Mouse (Mus musculus) midbrain, embryonic 15.5 days (tissue): ENCODE results near the gene Cdca4. TPM values are rescaled to one million over a fixed set of nuclear protein-coding genes. Genes with fewer than 3 reads are reported as not detected.

Experiments used
- ATAC-seq: fragments of 200-750 bp; cut with Nextera tagmentation; replicated peaks from 2 replicates; pipeline ENCODE4 v1.8.0; 2017; ENCODE audit warnings: moderate TSS enrichment
- H3K27ac ChIP-seq: fragments of 300-500 bp; sonication (generic); 2 replicates; pipeline ENCODE4 v1.5.1; 2015; ENCODE audit warnings: mild to moderate bottlenecking, inconsistent platforms
- H3K27me3 ChIP-seq: fragments of 300-500 bp; sonication (generic); replicated peaks from 2 replicates; pipeline ENCODE4 v1.6.1; 2015; ENCODE audit warnings: inconsistent platforms
- H3K36me3 ChIP-seq: fragments of 300-500 bp; sonication (generic); replicated peaks from 2 replicates; pipeline ENCODE4 v1.6.1; 2015; ENCODE audit warnings: inconsistent platforms
- H3K4me1 ChIP-seq: fragments of 300-500 bp; sonication (generic); 2 replicates; pipeline ENCODE4 v1.6.1; 2015; ENCODE audit warnings: inconsistent platforms
- H3K4me2 ChIP-seq: fragments of 300-500 bp; sonication (generic); 2 replicates; pipeline ENCODE4 v1.6.1; 2015; ENCODE audit warnings: inconsistent platforms, mild to moderate bottlenecking, moderate library complexity
- H3K4me3 ChIP-seq: fragments of 300-500 bp; sonication (generic); 2 replicates; pipeline ENCODE4 v1.5.1; 2015; ENCODE audit warnings: mild to moderate bottlenecking, inconsistent platforms
- H3K9ac ChIP-seq: fragments of 300-500 bp; sonication (generic); 2 replicates; pipeline ENCODE4 v1.6.1; 2015; ENCODE audit warnings: mild to moderate bottlenecking, inconsistent platforms
- H3K9me3 ChIP-seq: fragments of 300-500 bp; sonication (generic); 2 replicates; pipeline ENCODE4 v1.6.1; 2016; ENCODE audit warnings: inconsistent platforms
- WGBS: fragments of 180-500 bp; shearing (Covaris S2); methylation state at CpG from one replicate; pipeline ENCODE4 v1.1.7; 2015; ENCODE audit warnings: mixed read lengths; 5-methylcytosine and 5-hydroxymethylcytosine counted together
- polyA plus RNA-seq: library from polyadenylated mRNA; unstranded; fragments of >200 nt; fragmentation: Nextera tagmentation; extraction: Ambion mirVana; gene quantifications from 2 replicates; pipeline ENCODE4 v1.2.1, GENCODE M21; 2015

The Cdca4 gene
- polyA plus RNA-seq, 1 experiment from 2014 or later = 44.1 TPM

GRCm38 (mm10) chr12:112814682-112815470 lies 14.3 kb downstream of the Cdca4 start:
- H3K27me3 ChIP-seq = no peaks in the 10 kb centered on the region
- WGBS = 77% methylated on average over 14 of the region's 14 CpGs

GRCm38 (mm10) chr12:112813370-112813769 lies 15.9 kb downstream of the Cdca4 start:
- H3K4me3 ChIP-seq = no peak overlapping the region
- H3K27ac ChIP-seq = no peak overlapping the region
- 79% methylated on average over 7 of the region's 7 CpGs for WGBS
- no peak overlapping the region for H3K4me2 ChIP-seq
- H3K9ac ChIP-seq = no peak overlapping the region
- ATAC-seq = no peak
- H3K27me3 ChIP-seq = no peaks in the 10 kb centered on the region
- peaks cover 12% of the 10 kb centered on the region for H3K4me1 ChIP-seq
- no peaks in the 10 kb centered on the region for H3K9me3 ChIP-seq
- H3K36me3 ChIP-seq = peaks cover 8% of the 10 kb centered on the region

More at GRCm38 (mm10) chr12:112814682-112815470, 14.3 kb downstream of the Cdca4 start:
- Histone ChIP-seq H3K9ac (no peak overlapping the region), H3K36me3 (peaks cover 13% of the 10 kb centered on the region), H3K27ac (no peak overlapping the region), H3K4me3 (no peak overlapping the region), H3K9me3 (no peaks in the 10 kb centered on the region), H3K4me2 (no peak overlapping the region), H3K4me1 (peaks cover 4% of the 10 kb centered on the region; the same call in 1 of the 2 replicates)
- no peak for ATAC-seq

GRCm38 (mm10) chr12:112810092-112810885 lies 18.9 kb downstream of the Cdca4 start:
- Histone ChIP-seq H3K4me1 (peaks cover 18% of the 10 kb centered on the region), H3K4me2 (peak overlapping the region; percentile 93), H3K27ac (no peak overlapping the region), H3K4me3 (no peak overlapping the region), H3K27me3 (no peaks in the 10 kb centered on the region), H3K36me3 (0 out of 2 replicates have a peak, but pooled peaks cover 3% of the 10 kb centered on the region), H3K9ac (no peak overlapping the region; the same call in 1 of the 2 replicates), H3K9me3 (no peaks in the 10 kb centered on the region)
- 67% methylated on average over 19 of the region's 19 CpGs for WGBS
- ATAC-seq = no peak

GRCm38 (mm10) chr12:112809641-112810040 lies 19.6 kb downstream of the Cdca4 start:
- Histone ChIP-seq H3K9me3 (no peaks in the 10 kb centered on the region), H3K27me3 (no peaks in the 10 kb centered on the region), H3K4me1 (peaks cover 18% of the 10 kb centered on the region), H3K27ac (no peak overlapping the region; the same call in 1 of the 2 replicates), H3K4me3 (peak overlapping the region; percentile 65), H3K9ac (peak overlapping the region; percentile 65), H3K36me3 (no peaks in the 10 kb centered on the region), H3K4me2 (peak overlapping the region; percentile 93)
- ATAC-seq = no peak
- 21% methylated on average over 8 of the region's 8 CpGs for WGBS

- Histone ChIP-seq H3K27me3 (no peaks in the 10 kb centered on the region), H3K4me2 (peak within 1 kb of the TSS; percentile 93), H3K36me3 (no peaks in the 10 kb centered on the region), H3K27ac (peak within 1 kb of the TSS; percentile 77), H3K4me3 (peak within 1 kb of the TSS; percentile 65), H3K4me1 (peaks cover 18% of the 10 kb centered on the region), H3K9ac (peak within 1 kb of the TSS; percentile 65), H3K9me3 (no peaks in the 10 kb centered on the region)
- under 1% methylated on average over 64 of the region's 64 CpGs for WGBS
- ATAC-seq = peak; percentile 94
Observed at GRCm38 (mm10) chr12:112808587-112809364, 20.4 kb downstream of the Cdca4 start, which contains the start of gene Clba1. TSS of gene Clba1 (plus strand) at chr12:112808937.

GRCm38 (mm10) chr12:112808212-112808586 lies 21.0 kb downstream of the Cdca4 start:
- ATAC-seq = peak; percentile 57
- H3K4me1 ChIP-seq = peaks cover 18% of the 10 kb centered on the region
- peak overlapping the region; percentile 93 for H3K4me2 ChIP-seq
- peak overlapping the region; percentile 65 for H3K4me3 ChIP-seq
- 66% methylated on average over 5 of the region's 5 CpGs for WGBS
- peak overlapping the region; percentile 77 for H3K27ac ChIP-seq
- H3K9ac ChIP-seq = peak overlapping the region; percentile 50
- no peaks in the 10 kb centered on the region for H3K36me3 ChIP-seq
- no peaks in the 10 kb centered on the region for H3K9me3 ChIP-seq
- no peaks in the 10 kb centered on the region for H3K27me3 ChIP-seq

GRCm38 (mm10) chr12:112807796-112808195 lies 21.4 kb downstream of the Cdca4 start:
- Histone ChIP-seq H3K4me1 (peaks cover 18% of the 10 kb centered on the region), H3K4me2 (no peak overlapping the region), H3K9ac (peak overlapping the region; percentile 50; the same call in 1 of the 2 replicates), H3K4me3 (no peak overlapping the region), H3K9me3 (no peaks in the 10 kb centered on the region), H3K36me3 (no peaks in the 10 kb centered on the region), H3K27ac (peak overlapping the region; percentile 77), H3K27me3 (no peaks in the 10 kb centered on the region)
- 73% methylated on average over 4 of the region's 4 CpGs for WGBS
- ATAC-seq = no peak

GRCm38 (mm10) chr12:112806044-112806443 lies 23.2 kb downstream of the Cdca4 start:
- H3K9ac ChIP-seq = no peak overlapping the region
- no peaks in the 10 kb centered on the region for H3K36me3 ChIP-seq
- peaks cover 9% of the 10 kb centered on the region for H3K27me3 ChIP-seq
- peaks cover 29% of the 10 kb centered on the region for H3K4me1 ChIP-seq
- H3K27ac ChIP-seq = no peak overlapping the region
- no peak overlapping the region for H3K4me2 ChIP-seq
- WGBS = 78% methylated on average over 6 of the region's 6 CpGs
- no peaks in the 10 kb centered on the region for H3K9me3 ChIP-seq
- no peak for ATAC-seq
- H3K4me3 ChIP-seq = no peak overlapping the region

GRCm38 (mm10) chr12:112804046-112804445 lies 25.2 kb downstream of the Cdca4 start:
- peaks cover 18% of the 10 kb centered on the region for H3K4me1 ChIP-seq
- H3K27me3 ChIP-seq = peaks cover 15% of the 10 kb centered on the region
- no peaks in the 10 kb centered on the region for H3K36me3 ChIP-seq
- H3K4me3 ChIP-seq = no peak overlapping the region
- H3K27ac ChIP-seq = no peak overlapping the region
- H3K4me2 ChIP-seq = no peak overlapping the region
- no peak overlapping the region for H3K9ac ChIP-seq
- WGBS = 46% methylated on average over 13 of the region's 13 CpGs
- no peak for ATAC-seq
- no peaks in the 10 kb centered on the region for H3K9me3 ChIP-seq

GRCm38 (mm10) chr12:112802917-112803316 lies 26.3 kb downstream of the Cdca4 start:
- no peak overlapping the region for H3K4me3 ChIP-seq
- WGBS = 26% methylated on average over 3 of the region's 3 CpGs
- no peak for ATAC-seq
- no peak overlapping the region for H3K27ac ChIP-seq
- H3K9ac ChIP-seq = no peak overlapping the region
- peaks cover 12% of the 10 kb centered on the region for H3K4me1 ChIP-seq
- peaks cover 15% of the 10 kb centered on the region for H3K27me3 ChIP-seq
- H3K4me2 ChIP-seq = peak overlapping the region; percentile 100
- H3K9me3 ChIP-seq = no peaks in the 10 kb centered on the region
- no peaks in the 10 kb centered on the region for H3K36me3 ChIP-seq

- Histone ChIP-seq H3K4me3 (peak within 1 kb of the TSS; percentile 79), H3K4me1 (peaks cover 11% of the 10 kb centered on the region), H3K9ac (peak within 1 kb of the TSS; percentile 80), H3K27me3 (peaks cover 15% of the 10 kb centered on the region), H3K36me3 (no peaks in the 10 kb centered on the region), H3K9me3 (no peaks in the 10 kb centered on the region), H3K27ac (no peak within 1 kb of the TSS), H3K4me2 (peak within 1 kb of the TSS; percentile 100)
- WGBS = 4% methylated on average over 67 of the region's 69 CpGs
- ATAC-seq = peak; percentile 57
Observed at GRCm38 (mm10) chr12:112801864-112802846, 27.1 kb downstream of the Cdca4 start, which contains the start of gene Ahnak2. TSS of gene Ahnak2 (minus strand) at chr12:112802657.
